Mouse (Mus musculus) ES-E14 (cell line): ENCODE results near the gene Efna5.

Experiments
- CHD2 ChIP-seq: IDR thresholded peaks from 2 replicates; pipeline ENCODE4 v1.6.1; 2014; ENCODE audit warnings: mild to moderate bottlenecking, low read depth, low read length, inconsistent platforms
- MAFK ChIP-seq: IDR thresholded peaks from 2 replicates; pipeline ENCODE4 v1.6.1; 2014; ENCODE audit warnings: mild to moderate bottlenecking, low read depth, low read length, inconsistent platforms; ENCODE audit not compliant: insufficient read depth
- ZC3H11A ChIP-seq: IDR thresholded peaks from 2 replicates; pipeline ENCODE4 v1.6.1; 2012; ENCODE audit warnings: low read depth, mild to moderate bottlenecking, inconsistent platforms, low read length, borderline replicate concordance

DNA sequence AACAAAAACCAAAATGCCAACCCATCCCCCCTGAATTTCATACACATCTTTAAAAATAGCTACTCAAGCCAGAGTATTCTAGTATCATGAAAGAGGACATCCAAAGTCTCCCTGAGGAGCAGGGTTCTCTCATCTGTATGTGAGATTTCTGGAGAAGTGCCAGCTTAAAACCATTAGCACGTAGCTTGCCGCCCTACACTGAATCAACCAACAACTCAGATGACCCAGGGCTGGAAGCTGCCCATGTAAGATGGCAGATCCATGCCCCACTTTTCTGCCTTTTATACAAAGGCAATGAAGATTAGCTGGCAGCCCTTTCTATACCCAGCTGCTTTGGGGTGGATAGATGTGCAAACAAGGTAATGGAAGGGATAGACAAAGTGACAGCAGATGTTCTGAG, 216.4 kb downstream of the Efna5 start:
- no peak for TF ChIP-seq ZC3H11A
- no peak for TF ChIP-seq MAFK
- no peak for TF ChIP-seq CHD2
